Mouse (Mus musculus): ENCODE data around the gene Hspbap1. TPM values are rescaled to one million over a fixed set of nuclear protein-coding genes. Genes with fewer than 3 reads are reported as not detected.

The Hspbap1 gene
- polyA plus RNA-seq (2012), result 6.2 and 6.4 TPM in 2 replicates

GRCm38 (mm10) chr16:35769878-35770657 lies at the start of gene Hspbap1:
Hspbap1 (plus strand) TSS chr16:35770375.
- Histone ChIP-seq H3K27me3 (ENCODE audit: control insufficient read depth) (no peaks in the 10 kb centered on the region), H3K4me1 (ENCODE audit: control insufficient read depth) (peaks cover 71% of the 10 kb centered on the region), H3K36me3 (ENCODE audit: control insufficient read depth) (peaks cover 33% of the 10 kb centered on the region), H3K9me3 (ENCODE audit: control insufficient read depth, low read length) (no peaks in the 10 kb centered on the region), H3K4me3 (replicated peaks) (peak within 1 kb of the TSS; percentile 74)
- TF ChIP-seq GATA1 (IDR thresholded peaks at IDR 0.05; ENCODE audit: low read length) (no peak), TAL1 (IDR thresholded peaks at IDR 0.05; ENCODE audit: low read length) (no peak)

GRCm38 (mm10) chr16:35724561-35724960 lies 45.6 kb upstream of the Hspbap1 start:
- no peak overlapping the region for H3K4me3 ChIP-seq (replicated peaks)
- no peaks in the 10 kb centered on the region for H3K27me3 ChIP-seq (ENCODE audit: control insufficient read depth)
- H3K9me3 ChIP-seq (ENCODE audit: control insufficient read depth, low read length), result no peaks in the 10 kb centered on the region
- H3K4me1 ChIP-seq (ENCODE audit: control insufficient read depth), result no peaks in the 10 kb centered on the region
- peaks cover 54% of the 10 kb centered on the region for H3K36me3 ChIP-seq (ENCODE audit: control insufficient read depth)
- no peak for TF ChIP-seq TAL1 (IDR thresholded peaks at IDR 0.05; ENCODE audit: low read length)
- no peak for TF ChIP-seq GATA1 (IDR thresholded peaks at IDR 0.05; ENCODE audit: low read length)

GRCm38 (mm10) chr16:35726601-35727000 lies 43.6 kb upstream of the Hspbap1 start:
- no peaks in the 10 kb centered on the region for H3K27me3 ChIP-seq (ENCODE audit: control insufficient read depth)
- TF ChIP-seq TAL1 (IDR thresholded peaks at IDR 0.05; ENCODE audit: low read length), result no peak
- TF ChIP-seq GATA1 (IDR thresholded peaks at IDR 0.05; ENCODE audit: low read length), result no peak
- H3K4me3 ChIP-seq (replicated peaks), result no peak overlapping the region
- H3K4me1 ChIP-seq (ENCODE audit: control insufficient read depth), result no peaks in the 10 kb centered on the region
- peaks cover 46% of the 10 kb centered on the region for H3K36me3 ChIP-seq (ENCODE audit: control insufficient read depth)
- no peaks in the 10 kb centered on the region for H3K9me3 ChIP-seq (ENCODE audit: control insufficient read depth, low read length)

GRCm38 (mm10) chr16:35729151-35729738 lies 40.9 kb upstream of the Hspbap1 start:
- Histone ChIP-seq H3K4me3 (replicated peaks) (no peak overlapping the region), H3K9me3 (ENCODE audit: control insufficient read depth, low read length) (no peaks in the 10 kb centered on the region), H3K4me1 (ENCODE audit: control insufficient read depth) (peaks cover 2% of the 10 kb centered on the region), H3K27me3 (ENCODE audit: control insufficient read depth) (no peaks in the 10 kb centered on the region), H3K36me3 (ENCODE audit: control insufficient read depth) (peaks cover 52% of the 10 kb centered on the region)
- TF ChIP-seq TAL1 (IDR thresholded peaks at IDR 0.05; ENCODE audit: low read length), result no peak
- no peak for TF ChIP-seq GATA1 (IDR thresholded peaks at IDR 0.05; ENCODE audit: low read length)

- Histone ChIP-seq H3K4me1 (ENCODE audit: control insufficient read depth) (peaks cover 5% of the 10 kb centered on the region), H3K4me3 (replicated peaks) (no peak overlapping the region), H3K9me3 (ENCODE audit: control insufficient read depth, low read length) (no peaks in the 10 kb centered on the region), H3K27me3 (ENCODE audit: control insufficient read depth) (no peaks in the 10 kb centered on the region), H3K36me3 (ENCODE audit: control insufficient read depth) (peaks cover 58% of the 10 kb centered on the region)
- no peak for TF ChIP-seq GATA1 (IDR thresholded peaks at IDR 0.05; ENCODE audit: low read length)
- TF ChIP-seq TAL1 (IDR thresholded peaks at IDR 0.05; ENCODE audit: low read length), result no peak
These were observed 38.1 kb upstream of the Hspbap1 start for GRCm38 (mm10) chr16:35732096-35732495.

GRCm38 (mm10) chr16:35734038-35734437 lies 36.1 kb upstream of the Hspbap1 start:
- Histone ChIP-seq H3K4me1 (ENCODE audit: control insufficient read depth) (peaks cover 8% of the 10 kb centered on the region), H3K9me3 (ENCODE audit: control insufficient read depth, low read length) (no peaks in the 10 kb centered on the region), H3K27me3 (ENCODE audit: control insufficient read depth) (no peaks in the 10 kb centered on the region), H3K36me3 (ENCODE audit: control insufficient read depth) (peaks cover 59% of the 10 kb centered on the region), H3K4me3 (replicated peaks) (no peak overlapping the region)
- TF ChIP-seq TAL1 (IDR thresholded peaks at IDR 0.05; ENCODE audit: low read length) (no peak), GATA1 (IDR thresholded peaks at IDR 0.05; ENCODE audit: low read length) (no peak)

- peaks cover 51% of the 10 kb centered on the region for H3K36me3 ChIP-seq (ENCODE audit: control insufficient read depth)
- no peaks in the 10 kb centered on the region for H3K27me3 ChIP-seq (ENCODE audit: control insufficient read depth)
- no peak overlapping the region for H3K4me3 ChIP-seq (replicated peaks)
- H3K4me1 ChIP-seq (ENCODE audit: control insufficient read depth), result peaks cover 15% of the 10 kb centered on the region
- no peak for TF ChIP-seq GATA1 (IDR thresholded peaks at IDR 0.05; ENCODE audit: low read length)
- TF ChIP-seq TAL1 (IDR thresholded peaks at IDR 0.05; ENCODE audit: low read length), result no peak
- H3K9me3 ChIP-seq (ENCODE audit: control insufficient read depth, low read length), result no peaks in the 10 kb centered on the region
These were observed 31.9 kb upstream of the Hspbap1 start for GRCm38 (mm10) chr16:35738096-35738767.

- no peaks in the 10 kb centered on the region for H3K27me3 ChIP-seq (ENCODE audit: control insufficient read depth)
- no peaks in the 10 kb centered on the region for H3K9me3 ChIP-seq (ENCODE audit: control insufficient read depth, low read length)
- peaks cover 43% of the 10 kb centered on the region for H3K36me3 ChIP-seq (ENCODE audit: control insufficient read depth)
- H3K4me3 ChIP-seq (replicated peaks), result no peak overlapping the region
- peaks cover 12% of the 10 kb centered on the region for H3K4me1 ChIP-seq (ENCODE audit: control insufficient read depth)
- TF ChIP-seq GATA1 (IDR thresholded peaks at IDR 0.05; ENCODE audit: low read length) (no peak), TAL1 (IDR thresholded peaks at IDR 0.05; ENCODE audit: low read length) (no peak)
These were observed 30.6 kb upstream of the Hspbap1 start for GRCm38 (mm10) chr16:35739548-35739947.

- no peak overlapping the region for H3K4me3 ChIP-seq (replicated peaks)
- TF ChIP-seq TAL1 (IDR thresholded peaks at IDR 0.05; ENCODE audit: low read length), result no peak
- TF ChIP-seq GATA1 (IDR thresholded peaks at IDR 0.05; ENCODE audit: low read length), result no peak
- no peaks in the 10 kb centered on the region for H3K9me3 ChIP-seq (ENCODE audit: control insufficient read depth, low read length)
- no peaks in the 10 kb centered on the region for H3K27me3 ChIP-seq (ENCODE audit: control insufficient read depth)
- H3K36me3 ChIP-seq (ENCODE audit: control insufficient read depth), result peaks cover 39% of the 10 kb centered on the region
- peaks cover 12% of the 10 kb centered on the region for H3K4me1 ChIP-seq (ENCODE audit: control insufficient read depth)
These were observed 29.8 kb upstream of the Hspbap1 start for GRCm38 (mm10) chr16:35740357-35740756.

Measured in erythroblast, embryonic 14.5 days (primary cell).